Mouse (Mus musculus) testis, adult 2 months (tissue): ENCODE results near the gene Lrrc7. TPM values are rescaled to one million over a fixed set of nuclear protein-coding genes. Genes with fewer than 3 reads are reported as not detected.

Source experiments
- H3K27ac ChIP-seq: fragments of 200-500 bp; 2 replicates; pipeline ENCODE4 v1.5.1; 2012; ENCODE audit warnings: low read depth, low read length; ENCODE audit not compliant: control insufficient read depth, insufficient read depth
- H3K27me3 ChIP-seq: fragments of 200-500 bp; 2 replicates; pipeline ENCODE4 v1.6.1; 2012; ENCODE audit warnings: mild to moderate bottlenecking, low read length, moderate library complexity; ENCODE audit not compliant: control insufficient read depth, insufficient read depth
- H3K36me3 ChIP-seq: fragments of 200-500 bp; 2 replicates; pipeline ENCODE4 v1.6.1; 2012; ENCODE audit warnings: mild to moderate bottlenecking, low read length; ENCODE audit not compliant: control insufficient read depth, insufficient read depth
- H3K4me1 ChIP-seq: fragments of 200-500 bp; 2 replicates; pipeline ENCODE4 v1.6.1; 2012; ENCODE audit warnings: low read length; ENCODE audit not compliant: control insufficient read depth, insufficient read depth
- H3K4me3 ChIP-seq: fragments of 200-500 bp; 2 replicates; pipeline ENCODE4 v1.5.1; 2012; ENCODE audit warnings: low read depth, mild to moderate bottlenecking, low read length, moderate library complexity, mixed read lengths; ENCODE audit not compliant: control insufficient read depth
- CTCF ChIP-seq: fragments of 200-500 bp; IDR thresholded peaks from 2 replicates; pipeline ENCODE4 v1.5.1; 2012; ENCODE audit warnings: low read depth, mild to moderate bottlenecking, inconsistent platforms, low read length, moderate library complexity; ENCODE audit not compliant: control insufficient read depth, insufficient read depth, insufficient replicate concordance
- POLR2A ChIP-seq: fragments of 200-500 bp; IDR thresholded peaks from 2 replicates; pipeline ENCODE4 v1.6.1; 2012; ENCODE audit warnings: low read depth, mild to moderate bottlenecking, inconsistent platforms, low read length, moderate library complexity; ENCODE audit not compliant: control insufficient read depth
- polyA plus RNA-seq: library from polyadenylated mRNA; depleted of rRNA; stranded (reverse); fragments of >200 nt; gene quantifications from 2 replicates; pipeline ENCODE4 v1.2.3, GENCODE M21; 2012

Lrrc7 gene
- polyA plus RNA-seq, 1 experiment, result 0.02 TPM

DNA sequence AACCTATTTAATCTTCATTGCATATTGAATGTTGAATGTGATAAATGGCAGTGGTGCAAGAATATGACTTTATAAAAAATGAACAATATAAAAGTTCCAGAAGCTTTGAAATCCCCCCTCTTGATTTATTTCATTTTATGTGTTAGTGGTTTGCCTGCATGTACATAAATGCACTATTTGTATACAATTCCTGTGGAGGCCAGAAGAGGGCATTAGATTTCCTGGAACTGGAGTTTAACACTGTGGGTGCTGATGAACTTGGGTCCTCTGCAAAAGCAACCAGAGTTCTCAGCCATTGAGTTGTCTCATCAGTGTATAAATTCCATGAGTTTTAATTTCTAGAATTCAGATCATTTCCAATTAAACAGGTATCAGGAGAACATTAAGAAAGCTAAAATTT, 397.0 kb downstream of the Lrrc7 start:
- no peak overlapping the region for H3K27ac ChIP-seq
- TF ChIP-seq POLR2A (no peak), CTCF (no peak)
- no peak overlapping the region for H3K4me3 ChIP-seq

DNA sequence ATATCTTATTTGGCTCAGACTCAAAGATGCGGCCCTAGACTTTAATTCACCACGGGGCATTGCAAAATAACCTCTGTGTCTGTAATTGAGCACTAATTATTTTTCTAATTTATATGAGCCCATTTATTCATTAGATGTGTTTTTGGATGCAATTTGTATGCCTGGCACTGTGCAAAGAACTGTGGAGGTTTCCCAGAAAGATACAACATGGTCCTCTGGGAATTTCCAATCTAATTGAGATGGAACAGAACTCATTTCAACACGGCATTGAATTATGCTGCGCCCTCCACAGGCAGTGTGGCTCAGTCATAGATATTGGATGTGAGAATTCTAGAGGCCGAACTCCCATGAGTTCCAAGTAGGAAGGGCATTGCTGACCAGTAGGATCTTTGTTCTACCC, 397.6 kb downstream of the Lrrc7 start:
- H3K36me3 ChIP-seq, result no peaks in the 10 kb centered on the region
- TF ChIP-seq CTCF, result no peak
- no peak for TF ChIP-seq POLR2A
- no peaks in the 10 kb centered on the region for H3K27me3 ChIP-seq
- no peak overlapping the region for H3K27ac ChIP-seq
- H3K4me1 ChIP-seq, result peaks cover 2% of the 10 kb centered on the region; the same call in 1 of the 2 replicates
- H3K4me3 ChIP-seq, result no peak overlapping the region

More for the DNA sequence above, 397.0 kb downstream of the Lrrc7 start:
- H3K27me3 ChIP-seq, result no peaks in the 10 kb centered on the region
- H3K4me1 ChIP-seq, result peaks cover 2% of the 10 kb centered on the region; the same call in 1 of the 2 replicates
- H3K36me3 ChIP-seq, result no peaks in the 10 kb centered on the region

DNA sequence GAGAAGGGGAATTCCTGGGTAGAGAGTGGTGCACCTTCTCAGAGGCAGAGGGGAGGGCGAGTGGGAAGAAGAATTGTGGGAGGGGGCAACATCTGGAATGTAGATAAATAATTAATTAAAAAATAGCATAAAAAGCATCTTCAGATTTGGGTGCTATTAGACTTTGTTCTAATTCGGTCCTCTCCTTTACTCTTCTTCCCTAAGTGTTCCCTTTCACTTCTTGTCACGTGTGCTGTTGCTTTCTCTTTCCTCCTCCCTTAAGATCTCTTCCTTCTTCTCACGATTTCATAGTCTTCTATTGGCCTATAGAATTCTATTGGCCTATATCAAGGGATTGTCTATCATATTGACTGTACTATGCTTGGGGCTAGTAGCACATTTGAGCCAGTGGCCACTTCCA, 398.9 kb downstream of the Lrrc7 start:
- Histone ChIP-seq H3K36me3 (no peaks in the 10 kb centered on the region), H3K4me3 (no peak overlapping the region), H3K4me1 (peaks cover 2% of the 10 kb centered on the region; the same call in 1 of the 2 replicates), H3K27ac (no peak overlapping the region), H3K27me3 (no peaks in the 10 kb centered on the region)
- TF ChIP-seq POLR2A (no peak), CTCF (no peak)

DNA sequence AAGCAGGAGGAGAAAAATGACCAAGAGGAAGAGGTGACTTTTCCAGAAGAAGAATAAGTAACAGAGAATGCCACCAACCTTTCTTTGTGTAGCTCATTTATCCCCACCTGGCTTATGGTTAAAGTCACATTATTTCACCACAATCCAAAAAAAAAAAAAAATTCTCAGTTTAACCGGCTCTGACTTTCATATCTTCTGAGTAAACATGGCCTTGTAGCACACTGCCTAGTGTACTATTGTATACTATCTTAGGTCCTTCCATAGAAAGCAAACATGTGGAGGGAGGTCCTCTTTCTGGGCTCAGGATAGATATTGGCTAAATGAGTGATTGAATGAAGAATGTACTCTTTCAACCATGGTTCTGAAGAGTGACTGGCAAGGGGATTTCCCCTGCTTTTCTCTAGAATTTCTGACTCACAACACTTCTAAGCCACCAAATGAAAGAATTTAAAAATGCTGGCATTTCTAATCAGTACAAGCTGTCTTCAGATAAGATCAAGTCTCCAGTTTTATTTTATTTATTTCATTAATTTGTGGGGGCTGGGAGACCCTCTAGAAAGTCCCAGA, 400.0 kb downstream of the Lrrc7 start:
- peaks cover 2% of the 10 kb centered on the region; the same call in 1 of the 2 replicates for H3K4me1 ChIP-seq
- no peak overlapping the region for H3K4me3 ChIP-seq
- H3K36me3 ChIP-seq, result no peaks in the 10 kb centered on the region
- no peak for TF ChIP-seq POLR2A
- no peaks in the 10 kb centered on the region for H3K27me3 ChIP-seq
- H3K27ac ChIP-seq, result no peak overlapping the region

DNA sequence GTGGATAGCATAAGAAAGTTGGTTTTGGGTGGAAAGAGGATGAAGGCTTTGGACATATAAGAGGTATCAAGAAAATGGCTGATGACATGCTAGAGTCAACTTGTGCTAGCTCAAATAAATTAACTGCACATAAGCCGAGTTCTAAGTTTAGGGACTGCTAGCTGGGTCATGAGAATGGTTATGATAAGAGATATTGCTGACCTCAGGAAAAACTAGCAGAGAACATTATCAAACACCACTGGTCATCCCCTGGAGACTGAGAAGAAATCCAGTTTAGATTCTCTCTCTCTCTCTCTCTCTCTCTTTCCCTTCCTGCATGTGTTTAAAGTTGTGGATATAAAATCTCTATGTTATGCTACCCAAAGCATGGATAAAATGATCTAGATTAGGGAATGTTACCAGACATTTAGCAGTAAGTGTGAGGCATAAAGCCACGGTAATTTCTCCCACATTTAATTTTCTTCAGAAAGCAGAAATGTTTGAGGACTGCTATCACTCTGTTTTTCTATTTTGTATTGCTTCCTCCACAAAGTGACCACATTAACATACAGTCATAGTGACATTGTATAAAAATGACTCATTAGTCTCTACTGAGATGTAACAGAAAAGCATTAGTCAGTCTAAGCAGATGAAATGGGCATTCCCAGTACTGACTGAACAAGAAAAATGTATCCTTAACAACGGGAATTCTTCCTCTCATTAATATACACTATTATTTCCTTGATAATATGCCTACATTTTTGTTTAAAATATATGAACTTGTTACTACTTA, 406.3 kb downstream of the Lrrc7 start:
- H3K4me3 ChIP-seq, result no peak overlapping the region
- H3K27me3 ChIP-seq, result no peaks in the 10 kb centered on the region
- no peaks in the 10 kb centered on the region for H3K36me3 ChIP-seq
- peaks cover 2% of the 10 kb centered on the region; the same call in 1 of the 2 replicates for H3K4me1 ChIP-seq
- no peak for TF ChIP-seq POLR2A
- no peak for TF ChIP-seq CTCF
- H3K27ac ChIP-seq, result no peak overlapping the region

DNA sequence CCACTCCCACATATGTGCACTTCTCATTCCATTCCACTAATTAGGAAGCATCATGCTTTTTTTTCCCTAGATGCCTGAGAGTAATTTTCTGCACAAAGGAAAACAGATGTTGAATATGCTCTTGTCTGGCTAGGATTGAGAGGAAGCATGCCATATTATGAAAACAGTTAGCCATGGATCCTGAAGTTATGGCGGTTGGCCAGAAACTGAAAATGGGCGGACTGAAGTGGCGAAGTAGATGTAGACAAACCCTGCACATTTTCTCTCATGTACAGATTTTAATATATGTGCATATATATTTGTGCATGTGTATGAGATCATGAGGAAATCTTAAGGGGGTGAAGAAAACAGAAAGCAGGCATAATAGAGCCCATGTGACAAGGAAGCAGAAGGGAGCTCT, 407.9 kb downstream of the Lrrc7 start:
- Histone ChIP-seq H3K27me3 (no peaks in the 10 kb centered on the region), H3K4me3 (no peak overlapping the region), H3K4me1 (no peaks in the 10 kb centered on the region), H3K36me3 (no peaks in the 10 kb centered on the region), H3K27ac (no peak overlapping the region)
- TF ChIP-seq POLR2A, result no peak
- no peak for TF ChIP-seq CTCF

DNA sequence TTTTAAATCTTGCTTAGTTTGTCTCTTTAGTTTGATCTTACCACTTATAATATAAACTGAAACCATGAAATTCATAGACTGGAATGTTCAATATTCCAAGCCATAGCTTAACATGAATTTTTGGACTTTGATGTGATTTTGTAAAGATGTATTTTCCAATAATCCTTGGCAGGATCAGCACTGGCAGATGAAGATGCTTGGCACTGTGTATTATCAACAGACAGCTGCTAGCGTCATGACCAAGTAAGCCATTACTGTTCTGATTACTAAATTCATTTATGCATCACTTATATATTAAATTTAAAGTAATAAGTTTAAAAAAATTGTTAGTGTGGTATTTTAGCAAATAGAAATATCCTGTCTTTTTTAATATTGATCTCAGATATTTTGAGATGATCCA, 413.0 kb downstream of the Lrrc7 start:
- TF ChIP-seq CTCF (no peak), POLR2A (no peak)
- Histone ChIP-seq H3K36me3 (no peaks in the 10 kb centered on the region), H3K4me1 (no peaks in the 10 kb centered on the region), H3K27ac (no peak overlapping the region), H3K27me3 (no peaks in the 10 kb centered on the region), H3K4me3 (no peak overlapping the region)

DNA sequence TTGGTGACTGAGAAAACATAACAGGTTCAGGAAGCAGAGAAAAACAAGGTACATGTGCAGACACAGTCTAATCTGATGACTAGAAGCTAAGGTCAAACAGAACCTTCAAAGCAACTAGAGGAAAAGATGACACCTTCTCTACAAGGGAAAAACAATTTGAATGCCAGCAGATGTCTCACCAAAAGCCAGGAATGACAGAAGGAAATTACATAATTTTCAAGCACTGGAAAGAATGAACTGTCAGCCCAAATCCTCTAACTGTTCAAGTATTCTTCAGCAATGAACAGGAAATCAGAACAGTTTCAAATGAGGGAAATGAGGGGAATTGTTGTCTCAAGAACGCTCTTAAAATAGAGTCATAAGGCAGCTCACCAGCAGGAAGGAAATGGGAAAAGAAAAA, 421.4 kb downstream of the Lrrc7 start:
- no peaks in the 10 kb centered on the region for H3K4me1 ChIP-seq
- H3K36me3 ChIP-seq, result no peaks in the 10 kb centered on the region
- H3K4me3 ChIP-seq, result no peak overlapping the region
- H3K27me3 ChIP-seq, result no peaks in the 10 kb centered on the region
- no peak overlapping the region for H3K27ac ChIP-seq
- TF ChIP-seq CTCF (no peak), POLR2A (no peak)
